ENCODE assay signal across 9 mouse cellular contexts in the genomic region with DNA sequence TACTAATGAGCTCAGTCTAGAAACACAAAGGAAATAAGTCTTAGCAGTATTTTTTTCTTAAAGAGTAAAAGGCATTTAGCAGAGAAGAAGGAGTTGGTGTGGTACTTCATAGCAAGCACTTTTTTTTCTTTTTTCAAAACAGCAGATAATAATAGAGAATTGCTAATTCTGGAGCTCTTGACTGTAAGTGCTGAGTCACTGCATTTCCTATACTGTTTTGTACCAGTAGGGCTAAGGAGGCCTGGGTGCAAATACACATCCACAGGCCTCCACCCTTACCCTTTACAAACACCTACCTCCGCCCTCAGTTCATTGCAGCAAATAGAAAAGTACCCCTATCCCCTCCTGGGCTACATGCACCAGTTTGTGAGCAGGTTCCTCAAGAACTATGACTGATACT. TPM values are rescaled to one million over a fixed set of nuclear protein-coding genes. Genes with fewer than 3 reads are reported as not detected.
DNase-seq lines count a peak whose midpoint lies in the region; ATAC-seq and TF ChIP-seq lines count a peak whose summit lies in the region.
"Had no signal": no experiment of that assay in that cellular context is flagged by ENCODE, and none has a peak within 500 bp of the region (broad histone marks: within the 10 kb centered on the region; RNA-seq: fewer than 3 reads in every experiment).

No protein-coding gene starts in this region.

- peak; percentile 15; the same call in 1 of the 2 replicates for ATAC-seq in frontal cortex, adult (ENCODE audit: low TSS enrichment)
- no peak for ATAC-seq in forebrain, embryonic 11.5 days (replicated peaks; ENCODE audit: low FRiP score)

- H3K79me2 ChIP-seq in macrophage (ENCODE audit: inconsistent target), result peaks cover 23% of the 10 kb centered on the region

- DNase-seq in frontal cortex, postnatal 10 days (ENCODE audit: low spot score in 2 of 2), result no peak
- no peak for DNase-seq in forebrain, embryonic 11.5 days (ENCODE audit: low spot score)
- DNase-seq in thymus, postnatal 4 days, result no peak
- DNase-seq in cerebellum, adult 9-11 months, result no peak
- no peak for DNase-seq in embryo, embryonic 11 days
- DNase-seq: cerebellum, adult 2 months had no signal

- WGBS in forebrain, embryonic 11.5 days, result 72% methylated on average over 1 of the region's 1 CpGs
- 100% methylated on average over 1 of the region's 1 CpGs for WGBS in macrophage (ENCODE audit: missing documents)

- peak overlapping the region; percentile 98 for H3K9ac ChIP-seq in ES-Bruce4 (ENCODE audit: low read depth, poor library complexity, severe bottlenecking)
- H3K9ac ChIP-seq in forebrain, embryonic 11.5 days (ENCODE audit: low read length), result no peak overlapping the region

- H3K4me3 ChIP-seq in ES-Bruce4 (ENCODE audit: low read depth, low read length) (no peak overlapping the region), macrophage (ENCODE audit: inconsistent target) (no peak overlapping the region)
- no peak overlapping the region for H3K4me3 ChIP-seq in forebrain, embryonic 11.5 days (ENCODE audit: low read depth, low read length)

- H3K9me3 ChIP-seq in ES-Bruce4 (replicated peaks; ENCODE audit: control insufficient read depth, insufficient read depth, low read length, poor library complexity, severe bottlenecking), result no peaks in the 10 kb centered on the region
- H3K9me3 ChIP-seq in forebrain, embryonic 11.5 days (ENCODE audit: control insufficient read depth, low read length), result no peaks in the 10 kb centered on the region

- H3K4me2 ChIP-seq in forebrain, embryonic 11.5 days (ENCODE audit: low read depth, low read length, severe bottlenecking), result no peak overlapping the region

- TF ChIP-seq CTCF in ES-Bruce4 (IDR thresholded peaks at IDR 0.05; ENCODE audit: low read depth, low read length), result no peak

- H3K4me1 ChIP-seq in ES-Bruce4 (ENCODE audit: control insufficient read depth, insufficient read depth, low read length), result peaks cover 2% of the 10 kb centered on the region
- H3K4me1 ChIP-seq in forebrain, embryonic 11.5 days (replicated peaks; ENCODE audit: control insufficient read depth, insufficient read depth, low read length), result peaks cover 19% of the 10 kb centered on the region

- no peak for TF ChIP-seq POLR2A in ES-Bruce4 (IDR thresholded peaks at IDR 0.05; ENCODE audit: insufficient read depth, low read length)

- H3K27me3 ChIP-seq in ES-Bruce4 (ENCODE audit: control insufficient read depth, insufficient read depth, low read length, poor library complexity, severe bottlenecking), result no peaks in the 10 kb centered on the region
- no peaks in the 10 kb centered on the region for H3K27me3 ChIP-seq in forebrain, embryonic 11.5 days (ENCODE audit: control insufficient read depth, insufficient read depth, low read length)

- no peaks in the 10 kb centered on the region; the same call in 1 of the 2 replicates for H3K36me3 ChIP-seq in ES-Bruce4 (ENCODE audit: control insufficient read depth, insufficient read depth, low read length, poor library complexity, severe bottlenecking)
- no peaks in the 10 kb centered on the region for H3K36me3 ChIP-seq in forebrain, embryonic 11.5 days (ENCODE audit: control insufficient read depth, insufficient read depth, low read length)
- H3K36me3 ChIP-seq in macrophage (ENCODE audit: inconsistent target), result no peaks in the 10 kb centered on the region

- H3K27ac ChIP-seq in ES-Bruce4 (ENCODE audit: insufficient read depth, low read length) (peak overlapping the region; percentile 100), macrophage (peak overlapping the region; percentile 59)
- peak overlapping the region; percentile 64 for H3K27ac ChIP-seq in forebrain, embryonic 11.5 days (ENCODE audit: low read depth, low read length)

- TF ChIP-seq EP300 in ES-Bruce4 (IDR thresholded peaks at IDR 0.05; ENCODE audit: insufficient read depth, low read depth, low read length), result peak; percentile 44; the same call in 1 of the 2 replicates

RNA-seq across cellular contexts. Expression of a gene that starts 17.6 kb away (rescaled TPM):
- polyA plus RNA-seq in ES-Bruce4 (2011; ENCODE audit: insufficient read depth, insufficient read length, low read depth, missing spikeins), result 251 and 257 TPM in 2 replicates
- 78.1 and 88.8 TPM in 2 replicates for polyA plus RNA-seq in forebrain, embryonic 11.5 days (2014; fragmentation: Nextera tagmentation; extraction: Ambion mirVana)
- total RNA-seq in macrophage (2018; cell fraction: chromatin; rRNA removed), result 1,000 to 10,000 TPM in 17 of 26 experiments, 100 to 1,000 TPM in 9; 696 to 1,807 (median 1,130) TPM
- 100 to 1,000 TPM in 24 of 26 experiments, 10 to 100 TPM in 2; 76.1 to 236 (median 163) TPM for total RNA-seq in macrophage (2018; cell fraction: cytosol; rRNA removed)
- 100 to 1,000 TPM; 399 to 797 (median 534) TPM for total RNA-seq in macrophage (2018; cell fraction: nucleus; rRNA removed)
- polyA plus RNA-seq in macrophage (2018), result 90.8 to 146 TPM (median 144 TPM) in 3 replicates

RNA-seq across cellular contexts. Expression of a gene that starts 51.5 kb away (rescaled TPM):
- polyA plus RNA-seq in ES-Bruce4 (2011; ENCODE audit: insufficient read depth, insufficient read length, low read depth, missing spikeins), result 130 and 166 TPM in 2 replicates
- polyA plus RNA-seq in forebrain, embryonic 11.5 days (2014; fragmentation: Nextera tagmentation; extraction: Ambion mirVana), result 291 and 296 TPM in 2 replicates
- total RNA-seq in macrophage (2018; cell fraction: chromatin; rRNA removed), result 10 to 100 TPM in 12 of 26 experiments, 1 to 10 TPM in 14; 3.3 to 32.2 (median 9.8) TPM
- total RNA-seq in macrophage (2018; cell fraction: cytosol; rRNA removed), result 100 to 1,000 TPM; 127 to 211 (median 167) TPM
- 10 to 100 TPM in 25 of 26 experiments, 1 to 10 TPM in 1; 9.7 to 53.0 (median 27.3) TPM for total RNA-seq in macrophage (2018; cell fraction: nucleus; rRNA removed)
- polyA plus RNA-seq in macrophage (2018), result 153 to 200 TPM (median 177 TPM) in 3 replicates
